Mouse (Mus musculus) c-Kit-negative CD71-positive TER-119-positive erythroid progenitor cells, embryonic 14.5 days (primary cell): ENCODE data around the gene A530032D15Rik.
"Not testable (repeated sequence)": the region's sequence is repeated elsewhere in the genome, so short reads cannot be mapped to it uniquely, and the experiment has no call there.

Experiments
- DNase-seq: peaks from one replicate; pipeline ENCODE4 v3.0.0-alpha.2; 2013; ENCODE audit warnings: low read depth, low spot score

Gene A530032D15Rik

DNA sequence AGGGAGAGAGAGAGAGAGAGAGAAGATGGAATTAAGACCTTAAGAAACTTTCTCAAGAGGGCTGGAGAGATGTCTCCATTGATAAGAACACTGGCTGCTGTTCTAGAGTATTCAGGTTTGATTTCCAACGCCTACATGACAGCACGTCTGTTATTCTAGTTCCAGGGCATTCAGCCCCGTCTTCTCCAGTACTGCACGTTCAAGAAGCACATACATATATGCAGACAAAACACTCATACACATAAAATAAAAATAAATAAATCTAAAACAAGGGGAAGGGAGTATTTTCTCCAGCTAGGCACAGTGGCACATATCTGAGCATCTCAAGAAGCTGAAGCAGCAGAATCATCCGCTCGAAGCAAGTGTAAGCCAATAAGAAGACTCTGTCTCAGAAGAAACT, 73.9 kb downstream of the A530032D15Rik start:
- not testable (repeated sequence) for DNase-seq

DNA sequence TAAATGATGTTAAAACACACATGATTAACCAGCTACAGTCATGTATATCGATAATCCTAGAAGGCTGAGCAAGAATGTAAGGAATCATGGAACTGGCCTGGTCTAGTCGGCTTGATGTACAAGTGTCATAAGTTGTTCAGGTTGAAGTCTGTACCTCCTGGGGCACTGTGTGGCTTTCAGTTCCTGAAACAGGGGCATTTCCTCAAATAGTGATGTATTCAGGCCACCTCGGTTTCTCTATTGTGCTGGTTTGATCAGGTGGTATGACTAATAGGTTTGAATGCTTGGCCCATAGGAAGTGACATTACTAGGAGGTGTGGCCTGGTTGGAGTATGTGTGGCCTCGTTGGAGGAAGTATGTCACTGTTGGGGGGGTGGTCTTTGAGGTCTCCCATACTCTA, 75.3 kb downstream of the A530032D15Rik start:
- not testable (repeated sequence) for DNase-seq

DNA sequence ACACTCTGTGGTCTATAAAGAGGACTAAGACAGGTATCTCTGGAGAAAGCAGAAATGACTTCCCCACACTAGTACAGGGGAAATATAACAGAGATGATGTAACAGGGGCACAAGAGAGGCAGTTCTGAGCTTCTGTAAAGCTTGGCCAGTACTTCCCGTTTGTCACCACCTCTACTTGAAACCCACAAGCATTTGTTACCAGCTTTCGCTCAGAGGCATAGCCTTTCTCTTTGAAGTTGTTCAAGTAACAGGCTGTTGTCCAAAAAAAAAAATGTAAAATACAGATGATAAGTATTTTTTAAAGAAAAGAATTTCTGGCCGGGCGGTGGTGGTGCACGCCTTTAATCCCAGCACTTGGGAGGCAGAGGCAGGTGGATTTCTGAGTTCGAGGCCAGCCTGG, 76.0 kb downstream of the A530032D15Rik start:
- DNase-seq, result not testable (repeated sequence)
